Mouse (Mus musculus) forebrain, embryonic 10.5 days (tissue): ENCODE data around the gene Cep295nl. TPM values are rescaled to one million over a fixed set of nuclear protein-coding genes. Genes with fewer than 3 reads are reported as not detected.

Experiments used
- polyA plus RNA-seq: library from polyadenylated mRNA; unstranded; fragments of >200 nt; fragmentation: Nextera tagmentation; extraction: Ambion mirVana; gene quantifications from 2 replicates; pipeline ENCODE4 v1.2.1, GENCODE M21; 2016

Gene Cep295nl
- polyA plus RNA-seq, 1 experiment from 2014 or later, result 0.26 TPM

Other genes starting within 250 kb of the Cep295nl start
- gene Dnah17, start 211.9 kb downstream of the Cep295nl start, polyA plus RNA-seq, result 0.18 and 0.27 TPM in 2 replicates
- 10.1 and 11.5 TPM in 2 replicates for gene Cyth1, start 93.9 kb downstream of the Cep295nl start, polyA plus RNA-seq
- 22.9 and 24.6 TPM in 2 replicates for gene Usp36, start 52.3 kb downstream of the Cep295nl start, polyA plus RNA-seq
- gene Timp2, start 13.2 kb upstream of the Cep295nl start, polyA plus RNA-seq, result 31.3 and 35.1 TPM in 2 replicates
- gene Lgals3bp, start 59.6 kb upstream of the Cep295nl start, polyA plus RNA-seq, result 0.47 and 1.0 TPM in 2 replicates
- 19.0 and 19.2 TPM in 2 replicates for gene Cant1, start 76.6 kb upstream of the Cep295nl start, polyA plus RNA-seq
- gene C1qtnf1, start 85.7 kb upstream of the Cep295nl start, polyA plus RNA-seq, result 1.5 and 2.3 TPM in 2 replicates
- gene Engase, start 134.3 kb upstream of the Cep295nl start, polyA plus RNA-seq, result 7.1 and 7.9 TPM in 2 replicates